Mouse (Mus musculus) olfactory bulb, adult 2 months (tissue): ENCODE measurements around the gene Lemd2. TPM values are rescaled to one million over a fixed set of nuclear protein-coding genes. Genes with fewer than 3 reads are reported as not detected.

Experiments
- H3K27ac ChIP-seq: fragments of 200-500 bp; 2 replicates; pipeline ENCODE4 v1.5.1; 2012; ENCODE audit warnings: low read depth, low read length; ENCODE audit not compliant: insufficient read depth
- H3K4me1 ChIP-seq: fragments of 200-500 bp; 2 replicates; pipeline ENCODE4 v1.6.1; 2012; ENCODE audit warnings: low read length; ENCODE audit not compliant: control insufficient read depth, insufficient read depth
- H3K4me3 ChIP-seq: fragments of 200-500 bp; 2 replicates; pipeline ENCODE4 v1.5.1; 2012; ENCODE audit warnings: mild to moderate bottlenecking, low read depth, low read length, moderate library complexity; ENCODE audit not compliant: insufficient read depth
- CTCF ChIP-seq: fragments of 200-500 bp; IDR thresholded peaks from 2 replicates; pipeline ENCODE4 v1.5.1; 2012; ENCODE audit warnings: low read depth, mild to moderate bottlenecking, low read length, moderate library complexity; ENCODE audit not compliant: insufficient read depth
- POLR2A ChIP-seq: fragments of 200-500 bp; IDR thresholded peaks from 2 replicates; pipeline ENCODE4 v1.6.1; 2012; ENCODE audit warnings: mild to moderate bottlenecking, low read depth, low read length, moderate library complexity; ENCODE audit not compliant: insufficient read depth
- WGBS: fragments of 180-500 bp; shearing (Covaris S2); methylation state at CpG from one replicate; pipeline ENCODE4 v1.1.7; 2018; 5-methylcytosine and 5-hydroxymethylcytosine counted together
- polyA plus RNA-seq: library from polyadenylated mRNA; stranded (reverse); fragments of >200 nt; gene quantifications from 2 replicates; pipeline ENCODE4 v1.2.4, GENCODE M21; 2012; ENCODE audit warnings: low replicate concordance; ENCODE audit not compliant: missing spikeins, insufficient read depth, insufficient read length

Lemd2 gene
- polyA plus RNA-seq, 1 experiment, result not detected

DNA sequence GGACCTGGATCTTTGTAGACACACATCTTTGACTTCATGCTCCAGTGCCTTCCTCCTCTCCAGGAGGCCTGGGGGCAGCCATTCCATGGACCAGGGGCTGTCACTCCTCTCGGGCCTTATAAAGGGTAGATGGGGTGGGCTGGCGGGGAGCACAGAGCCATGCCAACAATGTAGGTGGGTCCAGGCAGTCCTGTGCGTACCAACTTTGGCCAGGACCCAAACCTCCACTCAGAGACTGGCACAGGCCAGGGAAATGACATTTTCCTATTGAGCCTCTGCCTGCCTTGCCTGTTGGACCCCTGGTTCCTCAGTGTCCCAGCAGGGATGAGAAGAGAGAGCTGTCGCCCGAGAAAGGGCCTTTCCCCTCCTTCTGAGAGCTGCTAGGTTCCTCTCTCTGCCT lies 21.9 kb downstream of the Lemd2 start:
- Histone ChIP-seq H3K27ac (no peak overlapping the region), H3K4me3 (no peak overlapping the region), H3K4me1 (peaks cover 8% of the 10 kb centered on the region)
- TF ChIP-seq CTCF (no peak), POLR2A (no peak)
- WGBS, result 81% methylated on average over 5 of the region's 5 CpGs

DNA sequence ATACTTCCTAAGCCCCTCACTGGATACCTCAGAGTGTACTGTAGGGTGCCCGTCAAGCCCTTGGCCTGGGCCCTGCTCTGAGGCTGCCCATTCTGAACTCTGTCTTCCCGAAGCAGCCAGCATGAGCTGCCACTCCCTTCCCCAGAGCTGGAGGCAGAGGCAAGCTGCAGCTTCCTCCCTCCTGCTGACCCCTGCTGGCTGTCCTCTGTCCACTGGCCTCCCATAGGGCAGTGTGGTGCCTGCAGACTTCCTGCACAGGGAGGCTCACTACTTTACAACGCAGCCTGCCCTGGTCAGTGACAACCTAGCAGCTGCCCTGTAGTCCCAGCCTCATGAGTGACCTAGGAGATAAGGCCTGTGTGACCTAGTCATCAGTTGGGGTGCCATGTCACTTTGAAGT lies 22.6 kb downstream of the Lemd2 start:
- Histone ChIP-seq H3K27ac (no peak overlapping the region), H3K4me1 (peaks cover 3% of the 10 kb centered on the region), H3K4me3 (no peak overlapping the region)
- 73% methylated on average over 3 of the region's 3 CpGs for WGBS
- TF ChIP-seq POLR2A (no peak), CTCF (no peak)

- TF ChIP-seq POLR2A (no peak), CTCF (no peak)
- H3K27ac ChIP-seq, result no peak overlapping the region
- WGBS, result 78% methylated on average over 12 of the region's 12 CpGs
- peaks cover 10% of the 10 kb centered on the region for H3K4me1 ChIP-seq
- H3K4me3 ChIP-seq, result no peak overlapping the region
Observed at GRCm38 (mm10) chr17:27179681-27180280, 24.5 kb downstream of the Lemd2 start.

DNA sequence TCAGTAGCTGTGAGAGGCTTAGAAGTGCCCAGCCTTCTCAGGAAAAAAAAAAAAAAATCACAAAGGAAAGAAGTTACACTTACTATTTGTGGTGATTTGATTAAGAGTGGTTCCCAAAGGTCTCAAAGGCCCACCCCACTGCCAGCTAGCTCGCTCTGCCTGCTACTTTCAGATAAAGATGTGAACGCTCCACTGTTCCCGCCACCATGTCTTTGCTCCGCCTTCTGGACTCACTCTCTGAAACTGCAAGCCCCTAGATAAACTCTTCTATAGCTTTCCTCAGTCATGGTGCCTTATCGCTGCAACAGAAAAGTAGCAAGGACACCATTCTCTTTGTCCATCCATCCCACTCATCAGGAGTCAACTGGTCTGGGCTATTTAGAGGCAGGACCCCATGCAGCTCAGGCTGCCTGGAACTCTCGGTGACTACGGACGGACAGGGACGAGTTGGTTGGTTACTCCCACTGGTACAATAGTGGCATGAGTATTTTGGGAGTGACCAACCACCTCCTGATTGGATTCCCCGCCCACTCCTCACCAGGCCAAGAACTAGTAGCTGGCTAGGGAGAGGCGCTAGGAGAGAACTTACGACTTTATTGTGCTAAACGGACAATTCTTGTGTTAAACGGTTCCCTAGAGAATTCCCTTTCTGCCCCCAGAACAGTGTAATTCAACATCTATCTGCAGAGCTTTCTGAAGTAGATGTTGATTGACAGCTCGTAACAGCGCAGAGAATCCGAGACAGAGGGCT lies 25.7 kb downstream of the Lemd2 start:
- H3K4me3 ChIP-seq, result no peak overlapping the region
- TF ChIP-seq CTCF, result no peak
- no peak for TF ChIP-seq POLR2A
- H3K4me1 ChIP-seq, result peaks cover 10% of the 10 kb centered on the region
- no peak overlapping the region for H3K27ac ChIP-seq
- WGBS, result 96% methylated on average over 17 of the region's 17 CpGs

DNA sequence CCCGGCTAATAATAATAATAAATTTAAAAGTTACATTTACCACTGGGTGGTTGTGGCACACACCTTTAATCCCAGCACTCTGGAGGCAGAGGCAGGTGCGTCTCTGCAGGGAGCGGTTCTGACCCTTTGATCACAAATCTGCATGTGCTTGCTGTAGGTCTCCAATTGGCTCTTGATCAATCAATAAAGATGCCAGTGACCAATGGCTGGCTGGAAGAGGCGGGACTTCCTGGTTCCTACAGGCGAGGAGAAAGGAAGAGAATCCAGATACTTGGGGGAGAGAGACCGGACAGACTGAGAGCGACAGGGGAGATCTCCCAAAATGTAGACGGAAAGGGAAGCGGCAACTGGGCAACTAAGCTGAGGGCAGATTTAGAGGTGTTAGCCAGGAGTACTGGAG lies 26.2 kb downstream of the Lemd2 start:
- 92% methylated on average over 9 of the region's 9 CpGs for WGBS
- TF ChIP-seq POLR2A (no peak), CTCF (no peak)
- H3K4me1 ChIP-seq, result peaks cover 10% of the 10 kb centered on the region
- H3K27ac ChIP-seq, result no peak overlapping the region
- H3K4me3 ChIP-seq, result no peak overlapping the region

GRCm38 (mm10) chr17:27176754-27177153 lies 27.5 kb downstream of the Lemd2 start:
- peaks cover 10% of the 10 kb centered on the region for H3K4me1 ChIP-seq
- no peak overlapping the region for H3K27ac ChIP-seq
- 97% methylated on average over 4 of the region's 4 CpGs for WGBS
- no peak overlapping the region for H3K4me3 ChIP-seq
- TF ChIP-seq CTCF, result no peak

DNA sequence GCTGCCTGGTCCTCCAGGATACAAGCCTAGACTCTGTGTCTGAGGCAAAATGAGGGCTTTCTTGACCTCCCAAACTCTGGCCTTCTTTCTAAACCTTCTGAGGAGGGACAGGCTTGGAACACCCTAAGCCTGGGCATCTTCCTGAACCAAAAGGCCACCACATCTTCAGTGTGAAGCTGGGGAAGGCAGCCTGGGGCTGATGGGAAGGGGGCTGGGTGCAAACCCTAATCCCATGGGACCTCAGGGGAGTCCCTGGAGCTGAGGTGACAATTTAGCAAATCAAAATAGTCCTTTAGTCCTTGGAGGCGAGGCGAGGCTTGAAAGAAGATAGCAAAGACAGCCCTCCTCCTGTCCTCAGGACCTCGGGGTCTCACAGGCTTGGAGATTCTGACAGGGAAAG lies 28.0 kb downstream of the Lemd2 start:
- no peak overlapping the region for H3K4me3 ChIP-seq
- TF ChIP-seq CTCF, result no peak
- no peak overlapping the region for H3K27ac ChIP-seq
- peaks cover 10% of the 10 kb centered on the region for H3K4me1 ChIP-seq
- WGBS, result 92% methylated on average over 3 of the region's 3 CpGs

- Histone ChIP-seq H3K4me1 (peaks cover 16% of the 10 kb centered on the region), H3K4me3 (no peak overlapping the region), H3K27ac (no peak overlapping the region)
- no peak for TF ChIP-seq POLR2A
- TF ChIP-seq CTCF, result no peak
- 33% methylated on average over 14 of the region's 14 CpGs for WGBS
Observed at GRCm38 (mm10) chr17:27175196-27175874, 28.9 kb downstream of the Lemd2 start.

- Histone ChIP-seq H3K4me1 (peaks cover 24% of the 10 kb centered on the region), H3K27ac (no peak overlapping the region), H3K4me3 (no peak overlapping the region)
- TF ChIP-seq CTCF (no peak), POLR2A (no peak)
- WGBS, result 59% methylated on average over 3 of the region's 3 CpGs
Observed at GRCm38 (mm10) chr17:27173715-27174114, 30.6 kb downstream of the Lemd2 start.
